Mouse (Mus musculus) neural tube, embryonic 14.5 days (tissue): ENCODE measurements around the gene Src. TPM values are rescaled to one million over a fixed set of nuclear protein-coding genes. Genes with fewer than 3 reads are reported as not detected.
A peak's percentile ranks its signal among the peaks of the same experiment; 100 is the strongest.

Experiments
- ATAC-seq: fragments of 200-750 bp; cut with Nextera tagmentation; 2 replicates; pipeline ENCODE4 v1.8.0; 2017; ENCODE audit warnings: low read depth, mild to moderate bottlenecking, moderate TSS enrichment, moderate library complexity
- H3K27ac ChIP-seq: fragments of 300-500 bp; sonication (generic); 2 replicates; pipeline ENCODE4 v1.5.1; 2014; ENCODE audit warnings: low read depth, mild to moderate bottlenecking, control low read depth, low read length, moderate library complexity, mixed read lengths
- H3K27me3 ChIP-seq: fragments of 300-500 bp; sonication (generic); 2 replicates; pipeline ENCODE4 v1.6.1; 2014; ENCODE audit warnings: low read length; ENCODE audit not compliant: control insufficient read depth, insufficient read depth
- H3K36me3 ChIP-seq: fragments of 300-500 bp; sonication (generic); 2 replicates; pipeline ENCODE4 v1.6.1; 2014; ENCODE audit warnings: low read length, mixed read lengths; ENCODE audit not compliant: control insufficient read depth, insufficient read depth
- H3K4me1 ChIP-seq: fragments of 300-500 bp; sonication (generic); 2 replicates; pipeline ENCODE4 v1.6.1; 2014; ENCODE audit warnings: low read length; ENCODE audit not compliant: control insufficient read depth, insufficient read depth
- H3K4me2 ChIP-seq: fragments of 300-500 bp; sonication (generic); 2 replicates; pipeline ENCODE4 v1.6.1; 2014; ENCODE audit warnings: mild to moderate bottlenecking, low read depth, low read length, control low read depth
- H3K4me3 ChIP-seq: fragments of 300-500 bp; sonication (generic); 2 replicates; pipeline ENCODE4 v1.5.1; 2014; ENCODE audit warnings: low read depth, low read length, control low read depth, mixed read lengths
- H3K9ac ChIP-seq: fragments of 300-500 bp; sonication (generic); replicated peaks from 2 replicates; pipeline ENCODE4 v1.6.1; 2014; ENCODE audit warnings: low read depth, mild to moderate bottlenecking, control low read depth, low read length, mixed read lengths
- H3K9me3 ChIP-seq: fragments of 300-500 bp; sonication (generic); 2 replicates; pipeline ENCODE4 v1.6.1; 2016; ENCODE audit warnings: low read length; ENCODE audit not compliant: control insufficient read depth
- WGBS: fragments of 180-500 bp; shearing (Covaris S2); extraction: QIAGEN DNeasy Blood & Tissue Kit; methylation state at CpG from one replicate; pipeline ENCODE4 v1.1.7; 2014; 5-methylcytosine and 5-hydroxymethylcytosine counted together
- polyA plus RNA-seq: library from polyadenylated mRNA; unstranded; fragments of >200 nt; fragmentation: Nextera tagmentation; extraction: Ambion mirVana; gene quantifications from 2 replicates; pipeline ENCODE4 v1.2.1, GENCODE M21; 2014

Gene Src
- polyA plus RNA-seq, 1 experiment from 2014 or later, result 23.9 TPM

GRCm38 (mm10) chr2:157459736-157460135, 41.5 kb downstream of the Src start:
- no peaks in the 10 kb centered on the region for H3K9me3 ChIP-seq
- H3K27me3 ChIP-seq, result no peaks in the 10 kb centered on the region
- H3K4me2 ChIP-seq, result no peak overlapping the region
- peaks cover 37% of the 10 kb centered on the region for H3K4me1 ChIP-seq
- peaks cover 13% of the 10 kb centered on the region for H3K36me3 ChIP-seq
- no peak for ATAC-seq
- H3K4me3 ChIP-seq, result no peak overlapping the region
- 28% methylated on average over 5 of the region's 5 CpGs for WGBS
- H3K9ac ChIP-seq, result no peak overlapping the region
- no peak overlapping the region for H3K27ac ChIP-seq

DNA sequence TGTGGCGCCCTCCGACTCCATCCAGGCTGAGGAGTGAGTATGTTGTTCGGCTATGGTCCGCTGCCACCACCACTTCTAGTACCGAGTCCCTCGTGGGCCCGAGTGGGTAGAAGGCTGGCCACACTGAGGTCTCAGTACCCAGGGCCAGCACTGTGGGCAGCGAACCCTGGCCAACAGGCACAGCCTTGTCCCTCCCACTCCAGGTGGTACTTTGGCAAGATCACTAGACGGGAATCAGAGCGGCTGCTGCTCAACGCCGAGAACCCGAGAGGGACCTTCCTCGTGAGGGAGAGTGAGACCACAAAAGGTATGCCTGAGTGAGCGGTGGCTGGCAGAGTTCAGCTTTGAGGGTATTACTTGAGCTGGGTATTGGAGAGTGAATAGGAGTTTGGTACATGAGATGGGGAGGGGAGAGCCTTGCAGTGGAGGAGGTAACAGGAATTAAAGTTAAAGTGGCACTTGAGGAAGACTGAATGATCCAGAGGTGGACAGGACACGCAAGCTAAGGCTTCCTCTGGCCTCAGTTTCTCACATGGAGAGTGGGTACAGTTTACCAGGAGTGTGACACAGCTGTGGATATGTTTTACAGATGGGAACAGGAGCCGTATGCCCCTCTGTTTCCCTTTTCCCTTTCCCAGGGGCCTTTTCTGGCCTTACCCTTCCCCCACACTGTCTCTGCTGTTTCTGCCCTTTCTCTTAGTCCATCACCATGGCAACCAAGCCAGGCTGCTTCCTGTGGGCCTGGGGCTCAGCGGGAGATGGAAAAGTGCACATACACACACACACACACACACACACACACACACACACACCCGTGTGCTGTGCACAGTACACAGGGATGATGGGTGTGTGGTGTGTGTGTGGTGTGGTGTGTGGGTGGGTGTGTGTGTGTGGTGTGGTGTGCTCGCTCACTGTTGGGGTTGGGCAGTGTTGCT, 44.8 kb downstream of the Src start:
- no peak overlapping the region for H3K4me2 ChIP-seq
- no peak for ATAC-seq
- peaks cover 40% of the 10 kb centered on the region for H3K4me1 ChIP-seq
- no peak overlapping the region for H3K4me3 ChIP-seq
- H3K9me3 ChIP-seq, result no peaks in the 10 kb centered on the region
- WGBS, result 33% methylated on average over 20 of the region's 20 CpGs
- no peaks in the 10 kb centered on the region for H3K27me3 ChIP-seq
- peak overlapping the region; percentile 21; the same call in 1 of the 2 replicates for H3K9ac ChIP-seq
- peaks cover 30% of the 10 kb centered on the region for H3K36me3 ChIP-seq
- peak overlapping the region; percentile 99 for H3K27ac ChIP-seq

- H3K9me3 ChIP-seq, result no peaks in the 10 kb centered on the region
- 19% methylated on average over 16 of the region's 16 CpGs for WGBS
- H3K4me2 ChIP-seq, result peak overlapping the region; percentile 27; the same call in 1 of the 2 replicates
- H3K27ac ChIP-seq, result peak overlapping the region; percentile 99
- H3K36me3 ChIP-seq, result peaks cover 37% of the 10 kb centered on the region
- ATAC-seq, result peak; percentile 20
- H3K27me3 ChIP-seq, result no peaks in the 10 kb centered on the region
- H3K4me1 ChIP-seq, result peaks cover 40% of the 10 kb centered on the region
- peak overlapping the region; percentile 58 for H3K9ac ChIP-seq
- H3K4me3 ChIP-seq, result no peak overlapping the region
These were observed 45.9 kb downstream of the Src start for GRCm38 (mm10) chr2:157463887-157464745.

GRCm38 (mm10) chr2:157464746-157465126, 46.5 kb downstream of the Src start:
- peak; percentile 95 for ATAC-seq
- peak overlapping the region; percentile 27; the same call in 1 of the 2 replicates for H3K4me2 ChIP-seq
- H3K4me3 ChIP-seq, result no peak overlapping the region
- H3K4me1 ChIP-seq, result peaks cover 39% of the 10 kb centered on the region
- peaks cover 39% of the 10 kb centered on the region for H3K36me3 ChIP-seq
- no peaks in the 10 kb centered on the region for H3K9me3 ChIP-seq
- H3K27me3 ChIP-seq, result no peaks in the 10 kb centered on the region
- peak overlapping the region; percentile 58 for H3K9ac ChIP-seq
- WGBS, result 3% methylated on average over 12 of the region's 12 CpGs
- peak overlapping the region; percentile 99 for H3K27ac ChIP-seq

DNA sequence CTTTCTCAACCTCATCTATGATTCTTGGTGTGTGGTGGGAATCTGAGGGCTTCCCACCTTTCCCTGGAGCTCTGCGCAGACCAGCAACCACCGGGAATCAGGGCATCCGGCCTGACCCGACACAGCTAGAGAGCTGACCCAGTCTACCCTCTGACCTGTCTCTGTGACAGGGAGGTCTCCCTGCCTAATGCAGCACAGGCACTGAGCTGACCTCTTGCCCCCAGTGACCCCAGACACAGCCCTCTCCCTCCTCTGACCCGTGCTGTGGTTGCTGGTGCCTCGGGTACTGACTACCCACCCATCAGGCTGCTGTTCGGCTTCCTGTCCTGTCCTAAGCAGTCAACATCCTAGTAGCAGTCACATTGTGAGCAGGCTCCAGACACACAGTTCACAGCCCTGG, 48.6 kb downstream of the Src start:
- Histone ChIP-seq H3K4me3 (no peak overlapping the region), H3K27me3 (no peaks in the 10 kb centered on the region), H3K9me3 (no peaks in the 10 kb centered on the region), H3K4me1 (peaks cover 36% of the 10 kb centered on the region), H3K4me2 (no peak overlapping the region), H3K27ac (0 out of 2 replicates have a peak overlapping the region, but pooled peaks have one; percentile 34), H3K9ac (no peak overlapping the region), H3K36me3 (peaks cover 47% of the 10 kb centered on the region)
- WGBS, result 50% methylated on average over 7 of the region's 7 CpGs
- ATAC-seq, result no peak

GRCm38 (mm10) chr2:157468130-157468796, 50.0 kb downstream of the Src start:
- Histone ChIP-seq H3K27ac (no peak overlapping the region), H3K27me3 (no peaks in the 10 kb centered on the region), H3K4me1 (peaks cover 25% of the 10 kb centered on the region), H3K4me2 (no peak overlapping the region), H3K36me3 (peaks cover 41% of the 10 kb centered on the region), H3K4me3 (no peak overlapping the region), H3K9me3 (no peaks in the 10 kb centered on the region), H3K9ac (no peak overlapping the region)
- ATAC-seq, result no peak
- 69% methylated on average over 8 of the region's 8 CpGs for WGBS

DNA sequence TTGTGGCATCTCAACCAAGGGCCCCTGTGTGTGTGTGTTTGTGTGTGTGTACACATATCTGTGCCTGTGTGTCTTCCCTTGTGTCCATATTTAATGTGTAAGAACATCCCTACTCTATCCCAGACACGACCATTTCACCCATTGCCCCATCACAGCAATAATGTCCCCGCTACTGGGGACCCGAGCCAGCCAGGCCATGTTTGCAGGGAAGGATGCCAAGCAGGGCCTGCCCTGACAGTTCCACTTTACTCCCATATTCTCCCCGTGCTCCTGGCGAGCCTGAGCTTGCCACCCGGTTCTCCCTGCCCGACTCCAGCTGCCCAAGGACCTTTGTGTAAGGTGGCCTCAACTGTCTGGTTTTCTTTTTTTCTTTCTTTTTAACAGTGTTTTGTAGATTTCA, 53.0 kb downstream of the Src start:
- WGBS, result 69% methylated on average over 7 of the region's 7 CpGs
- ATAC-seq, result no peak
- no peak overlapping the region for H3K9ac ChIP-seq
- no peak overlapping the region for H3K4me3 ChIP-seq
- peaks cover 27% of the 10 kb centered on the region for H3K4me1 ChIP-seq
- no peaks in the 10 kb centered on the region for H3K9me3 ChIP-seq
- H3K27me3 ChIP-seq, result no peaks in the 10 kb centered on the region
- no peak overlapping the region for H3K4me2 ChIP-seq
- H3K36me3 ChIP-seq, result peaks cover 36% of the 10 kb centered on the region
- H3K27ac ChIP-seq, result no peak overlapping the region

GRCm38 (mm10) chr2:157471737-157472136, 53.5 kb downstream of the Src start:
- H3K4me3 ChIP-seq, result no peak overlapping the region

More at GRCm38 (mm10) chr2:157471737-157472136, 53.5 kb downstream of the Src start:
- Histone ChIP-seq H3K4me2 (no peak overlapping the region), H3K9me3 (no peaks in the 10 kb centered on the region), H3K27me3 (no peaks in the 10 kb centered on the region), H3K36me3 (peaks cover 32% of the 10 kb centered on the region), H3K27ac (no peak overlapping the region), H3K4me1 (peaks cover 32% of the 10 kb centered on the region), H3K9ac (no peak overlapping the region)
- 70% methylated on average over 6 of the region's 6 CpGs for WGBS
- ATAC-seq, result no peak
